Mouse (Mus musculus) lung, postnatal 0 days (tissue): ENCODE measurements around the gene Gm37240. TPM values are rescaled to one million over a fixed set of nuclear protein-coding genes. Genes with fewer than 3 reads are reported as not detected.
A peak's percentile ranks its signal among the peaks of the same experiment; 100 is the strongest.

Experiments
- ATAC-seq: fragments of 200-750 bp; cut with Nextera tagmentation; 2 replicates; pipeline ENCODE4 v1.8.0; 2017; ENCODE audit warnings: moderate library complexity
- DNase-seq: peaks from one replicate; pipeline ENCODE4 v3.0.0-alpha.2; 2016; ENCODE audit warnings: low spot score
- H3K27ac ChIP-seq: fragments of 300-500 bp; sonication (generic); 2 replicates; pipeline ENCODE4 v1.5.1; 2014; ENCODE audit warnings: antibody characterized with exemption, mild to moderate bottlenecking, low read length, mixed read lengths
- H3K27me3 ChIP-seq: fragments of 300-500 bp; sonication (generic); replicated peaks from 2 replicates; pipeline ENCODE4 v1.6.1; 2014; ENCODE audit warnings: low read length, mixed read lengths; ENCODE audit not compliant: insufficient read depth
- H3K36me3 ChIP-seq: fragments of 300-500 bp; sonication (generic); 2 replicates; pipeline ENCODE4 v1.6.1; 2014; ENCODE audit warnings: low read length, mixed read lengths; ENCODE audit not compliant: insufficient read depth
- H3K4me1 ChIP-seq: fragments of 300-500 bp; sonication (generic); 2 replicates; pipeline ENCODE4 v1.6.1; 2014; ENCODE audit warnings: antibody characterized with exemption, low read depth, low read length, mixed read lengths; ENCODE audit not compliant: insufficient read depth
- H3K4me2 ChIP-seq: fragments of 300-500 bp; sonication (generic); replicated peaks from 2 replicates; pipeline ENCODE4 v1.6.1; 2014; ENCODE audit warnings: low read depth, mild to moderate bottlenecking, low read length, moderate library complexity, mixed read lengths
- H3K4me3 ChIP-seq: fragments of 300-500 bp; sonication (generic); 2 replicates; pipeline ENCODE4 v1.5.1; 2014; ENCODE audit warnings: low read depth, low read length
- H3K9ac ChIP-seq: fragments of 300-500 bp; sonication (generic); replicated peaks from 2 replicates; pipeline ENCODE4 v1.6.1; 2014; ENCODE audit warnings: low read depth, mild to moderate bottlenecking
- H3K9me3 ChIP-seq: fragments of 300-500 bp; sonication (generic); 2 replicates; pipeline ENCODE4 v1.6.1; 2016; ENCODE audit warnings: low read length, mixed read lengths
- CTCF ChIP-seq: IDR thresholded peaks from 2 replicates; pipeline ENCODE4 v1.5.1; 2016; ENCODE audit warnings: antibody characterized with exemption, mild to moderate bottlenecking
- EP300 ChIP-seq: IDR thresholded peaks from 2 replicates; pipeline ENCODE4 v1.6.1; 2016; ENCODE audit warnings: antibody characterized with exemption, mild to moderate bottlenecking, control low read depth
- WGBS: fragments of 180-500 bp; shearing (Covaris S2); extraction: QIAGEN DNeasy Blood & Tissue Kit; methylation state at CpG from one replicate; pipeline ENCODE4 v1.1.7; 2014; 5-methylcytosine and 5-hydroxymethylcytosine counted together
- polyA plus RNA-seq: library from polyadenylated mRNA; unstranded; fragments of >200 nt; fragmentation: Nextera tagmentation; extraction: Ambion mirVana; gene quantifications from 2 replicates; pipeline ENCODE4 v1.2.1, GENCODE M21; 2015

Gm37240 gene
- polyA plus RNA-seq, 1 experiment from 2014 or later: 8.9 TPM

DNA sequence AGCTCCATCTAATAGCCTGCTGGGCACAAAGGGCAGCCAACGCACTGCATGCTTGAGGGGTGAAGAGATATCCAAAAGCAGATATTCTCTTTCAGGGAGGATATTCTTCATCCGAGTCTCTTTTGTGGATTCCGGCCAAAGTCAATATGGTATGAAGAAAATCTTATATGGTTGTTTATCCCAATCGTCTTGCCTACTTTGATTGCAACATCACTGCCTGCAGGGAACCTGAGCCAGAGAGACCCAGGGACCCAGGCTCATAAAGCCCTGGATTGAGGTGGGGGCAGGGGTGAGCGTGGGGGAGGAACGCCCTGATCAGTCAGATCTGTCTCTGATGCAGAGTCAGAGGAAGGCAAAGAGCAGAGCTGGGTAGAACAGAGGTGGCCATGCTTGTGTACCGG is 122.4 kb downstream of the Gm37240 start:
- TF ChIP-seq CTCF (no peak), EP300 (no peak)
- H3K4me2 ChIP-seq: no peak overlapping the region
- no peak overlapping the region for H3K4me3 ChIP-seq
- no peak for ATAC-seq
- WGBS: 66% methylated on average over 7 of the region's 7 CpGs
- H3K36me3 ChIP-seq: no peaks in the 10 kb centered on the region
- no peak overlapping the region for H3K27ac ChIP-seq
- no peak overlapping the region for H3K9ac ChIP-seq
- no peaks in the 10 kb centered on the region for H3K9me3 ChIP-seq
- no peaks in the 10 kb centered on the region for H3K4me1 ChIP-seq
- no peak for DNase-seq
- no peaks in the 10 kb centered on the region for H3K27me3 ChIP-seq

DNA sequence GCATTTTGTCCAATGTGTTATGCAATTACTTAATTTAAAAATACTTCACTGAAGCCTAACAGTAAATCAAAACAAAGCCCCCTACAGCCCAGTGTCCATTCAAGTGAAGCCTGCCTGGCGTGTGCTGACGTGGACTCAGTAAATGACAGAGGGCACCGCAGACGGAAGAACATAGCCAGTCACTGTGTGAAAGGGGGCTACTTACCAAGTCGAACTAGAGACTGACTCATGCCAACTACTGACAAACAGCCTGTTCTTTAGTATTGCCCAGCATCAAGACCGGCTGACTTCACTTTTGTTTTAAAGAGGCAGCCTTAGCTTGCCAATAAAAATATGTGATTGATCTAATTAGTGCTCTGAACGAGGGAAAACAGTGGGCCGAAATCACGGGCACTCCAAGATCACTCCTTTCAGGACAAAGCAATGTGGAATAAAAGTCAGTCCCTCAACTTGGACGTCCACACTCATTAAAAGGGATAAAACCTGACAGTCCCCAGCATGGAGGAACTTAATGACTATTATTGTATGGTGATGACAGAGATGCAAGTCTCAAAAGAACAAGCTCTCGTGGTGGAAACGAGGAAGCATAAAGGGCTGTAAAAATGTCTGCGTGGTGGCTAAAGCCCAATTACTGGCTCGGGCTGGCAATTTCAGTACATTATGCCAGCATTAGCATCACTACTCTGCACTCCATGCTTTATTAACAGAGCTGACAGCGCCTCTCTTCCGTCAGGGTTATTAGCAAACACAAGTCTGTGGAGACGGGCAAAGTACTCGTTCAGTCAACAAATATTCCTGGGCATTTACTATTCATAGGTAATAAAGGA is 123.1 kb downstream of the Gm37240 start:
- no peaks in the 10 kb centered on the region for H3K36me3 ChIP-seq
- H3K4me3 ChIP-seq: no peak overlapping the region
- 79% methylated on average over 18 of the region's 18 CpGs for WGBS
- DNase-seq (no peak), ATAC-seq (no peak)
- no peak overlapping the region for H3K4me2 ChIP-seq
- H3K9ac ChIP-seq: no peak overlapping the region
- no peak overlapping the region for H3K27ac ChIP-seq
- TF ChIP-seq EP300 (no peak), CTCF (no peak)
- H3K27me3 ChIP-seq: no peaks in the 10 kb centered on the region
- no peaks in the 10 kb centered on the region for H3K9me3 ChIP-seq
- no peaks in the 10 kb centered on the region for H3K4me1 ChIP-seq

- TF ChIP-seq CTCF: no peak
- TF ChIP-seq EP300: no peak
- WGBS: 60% methylated on average over 2 of the region's 2 CpGs
These were observed 129.4 kb downstream of the Gm37240 start for GRCm38 (mm10) chr3:85757944-85758343.

GRCm38 (mm10) chr3:85757435-85757834 is 129.9 kb downstream of the Gm37240 start:
- Histone ChIP-seq H3K4me2 (no peak overlapping the region), H3K36me3 (no peaks in the 10 kb centered on the region), H3K9ac (no peak overlapping the region), H3K27ac (no peak overlapping the region), H3K9me3 (no peaks in the 10 kb centered on the region), H3K27me3 (no peaks in the 10 kb centered on the region), H3K4me1 (no peaks in the 10 kb centered on the region), H3K4me3 (no peak overlapping the region)
- no peak for DNase-seq
- no peak for ATAC-seq
- TF ChIP-seq CTCF (no peak), EP300 (no peak)
- 88% methylated on average over 4 of the region's 4 CpGs for WGBS

More at GRCm38 (mm10) chr3:85757944-85758343, 129.4 kb downstream of the Gm37240 start:
- H3K4me3 ChIP-seq: no peak overlapping the region
- no peaks in the 10 kb centered on the region for H3K4me1 ChIP-seq
- H3K9ac ChIP-seq: no peak overlapping the region
- no peaks in the 10 kb centered on the region for H3K9me3 ChIP-seq
- no peak overlapping the region for H3K4me2 ChIP-seq
- DNase-seq: no peak
- no peak overlapping the region for H3K27ac ChIP-seq
- ATAC-seq: no peak
- no peaks in the 10 kb centered on the region for H3K36me3 ChIP-seq
- H3K27me3 ChIP-seq: no peaks in the 10 kb centered on the region

DNA sequence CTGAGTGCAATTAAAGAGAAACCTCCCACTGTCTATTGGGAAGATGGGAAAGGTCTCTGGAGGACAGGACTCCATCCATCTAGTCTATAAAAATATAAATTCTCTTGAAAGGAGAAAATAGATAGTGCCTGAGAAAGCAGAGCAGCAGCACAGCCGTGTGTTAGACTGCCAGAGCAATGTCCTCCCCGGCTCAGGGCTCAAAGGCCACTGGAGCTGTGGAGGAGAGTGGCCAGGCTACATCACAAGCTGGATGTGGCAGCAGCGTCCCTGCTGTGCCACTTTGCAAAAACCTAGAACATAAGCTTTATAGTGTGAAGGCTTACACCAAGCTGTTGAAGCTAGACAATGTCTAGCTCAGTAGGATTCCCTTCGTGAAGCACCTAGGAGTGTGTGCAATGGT is 138.0 kb downstream of the Gm37240 start:
- Histone ChIP-seq H3K4me2 (no peak overlapping the region), H3K4me3 (no peak overlapping the region), H3K4me1 (peaks cover 4% of the 10 kb centered on the region; the same call in 1 of the 2 replicates), H3K9ac (no peak overlapping the region), H3K9me3 (no peaks in the 10 kb centered on the region), H3K36me3 (no peaks in the 10 kb centered on the region), H3K27me3 (no peaks in the 10 kb centered on the region), H3K27ac (no peak overlapping the region)
- ATAC-seq (no peak), DNase-seq (no peak)
- TF ChIP-seq CTCF: no peak
- no peak for TF ChIP-seq EP300
- WGBS: 52% methylated on average over 4 of the region's 4 CpGs

DNA sequence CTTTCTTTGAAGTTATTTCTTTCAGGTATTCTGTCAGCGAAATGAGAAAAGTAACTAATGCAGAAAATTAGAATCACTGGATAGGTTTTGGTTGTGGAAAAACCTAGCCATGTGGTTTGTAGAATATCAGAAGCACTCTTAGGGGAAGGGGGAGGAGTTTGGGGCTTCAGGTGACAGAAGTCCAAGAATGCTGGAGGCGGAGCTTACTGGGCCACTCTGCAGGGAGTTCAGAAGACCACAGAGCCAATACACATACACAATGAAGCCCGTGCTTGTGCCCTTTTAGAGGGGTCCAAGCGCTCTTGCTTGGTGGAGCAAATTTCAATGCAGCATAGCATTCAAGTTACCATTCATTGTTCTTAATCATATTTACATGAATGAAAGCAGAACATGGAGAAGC is 138.5 kb downstream of the Gm37240 start:
- Histone ChIP-seq H3K9me3 (no peaks in the 10 kb centered on the region), H3K27me3 (no peaks in the 10 kb centered on the region), H3K4me2 (no peak overlapping the region), H3K4me3 (no peak overlapping the region), H3K9ac (no peak overlapping the region), H3K27ac (no peak overlapping the region), H3K36me3 (no peaks in the 10 kb centered on the region), H3K4me1 (peaks cover 4% of the 10 kb centered on the region; the same call in 1 of the 2 replicates)
- WGBS: 29% methylated on average over 4 of the region's 4 CpGs
- DNase-seq (peak; percentile 23), ATAC-seq (peak; percentile 43; the same call in 1 of the 2 replicates)
- no peak for TF ChIP-seq CTCF
- no peak for TF ChIP-seq EP300
